Mouse (Mus musculus): ENCODE results near the gene Atf7ip. TPM values are rescaled to one million over a fixed set of nuclear protein-coding genes. Genes with fewer than 3 reads are reported as not detected.
"Not testable (repeated sequence)": the region's sequence is repeated elsewhere in the genome, so short reads cannot be mapped to it uniquely, and the experiment has no call there.

Atf7ip gene
- total RNA-seq (2017) = 72.9 and 86.2 TPM in 2 replicates

GRCm38 (mm10) chr6:136505867-136506266 is at the start of gene Atf7ip:
TSS of gene Atf7ip (plus strand) at chr6:136506167.
- ATAC-seq (replicated peaks; ENCODE audit: low read depth, poor library complexity, severe bottlenecking) = not testable (repeated sequence)

GRCm38 (mm10) chr6:136456302-136456701 is 49.7 kb upstream of the Atf7ip start:
- ATAC-seq (replicated peaks; ENCODE audit: low read depth, poor library complexity, severe bottlenecking) = no peak

GRCm38 (mm10) chr6:136459156-136459555 is 46.8 kb upstream of the Atf7ip start:
- no peak for ATAC-seq (replicated peaks; ENCODE audit: low read depth, poor library complexity, severe bottlenecking)

GRCm38 (mm10) chr6:136463491-136463890 is 42.5 kb upstream of the Atf7ip start:
- 0 out of 2 replicates have a peak, but pooled peaks have one; percentile 10 for ATAC-seq (replicated peaks; ENCODE audit: low read depth, poor library complexity, severe bottlenecking)

GRCm38 (mm10) chr6:136464121-136464621 is 41.8 kb upstream of the Atf7ip start:
- no peak for ATAC-seq (replicated peaks; ENCODE audit: low read depth, poor library complexity, severe bottlenecking)

- no peak for ATAC-seq (replicated peaks; ENCODE audit: low read depth, poor library complexity, severe bottlenecking)
These were observed 40.9 kb upstream of the Atf7ip start for GRCm38 (mm10) chr6:136465021-136465420.

GRCm38 (mm10) chr6:136465959-136466381 is 40.0 kb upstream of the Atf7ip start:
- peak; percentile 9; the same call in 1 of the 2 replicates for ATAC-seq (replicated peaks; ENCODE audit: low read depth, poor library complexity, severe bottlenecking)

GRCm38 (mm10) chr6:136466956-136467750 is 38.8 kb upstream of the Atf7ip start:
- no peak for ATAC-seq (replicated peaks; ENCODE audit: low read depth, poor library complexity, severe bottlenecking)

GRCm38 (mm10) chr6:136467837-136468236 is 38.1 kb upstream of the Atf7ip start:
- no peak for ATAC-seq (replicated peaks; ENCODE audit: low read depth, poor library complexity, severe bottlenecking)

GRCm38 (mm10) chr6:136468401-136468912 is 37.5 kb upstream of the Atf7ip start:
- ATAC-seq (replicated peaks; ENCODE audit: low read depth, poor library complexity, severe bottlenecking) = peak; percentile 70

- ATAC-seq (replicated peaks; ENCODE audit: low read depth, poor library complexity, severe bottlenecking) = no peak
These were observed 36.8 kb upstream of the Atf7ip start for GRCm38 (mm10) chr6:136468974-136469792.

GRCm38 (mm10) chr6:136469807-136470206 is 36.2 kb upstream of the Atf7ip start:
- ATAC-seq (replicated peaks; ENCODE audit: low read depth, poor library complexity, severe bottlenecking) = no peak

- ATAC-seq (replicated peaks; ENCODE audit: low read depth, poor library complexity, severe bottlenecking) = peak; percentile 28
These were observed 35.4 kb upstream of the Atf7ip start for GRCm38 (mm10) chr6:136470321-136471230.

GRCm38 (mm10) chr6:136471601-136472000 is 34.4 kb upstream of the Atf7ip start:
- no peak for ATAC-seq (replicated peaks; ENCODE audit: low read depth, poor library complexity, severe bottlenecking)

- ATAC-seq (replicated peaks; ENCODE audit: low read depth, poor library complexity, severe bottlenecking) = no peak
These were observed 33.2 kb upstream of the Atf7ip start for GRCm38 (mm10) chr6:136472779-136473178.

- peak; percentile 50 for ATAC-seq (replicated peaks; ENCODE audit: low read depth, poor library complexity, severe bottlenecking)
These were observed 32.4 kb upstream of the Atf7ip start for GRCm38 (mm10) chr6:136473472-136474129.

- ATAC-seq (replicated peaks; ENCODE audit: low read depth, poor library complexity, severe bottlenecking) = no peak
These were observed 30.7 kb upstream of the Atf7ip start for GRCm38 (mm10) chr6:136475171-136475860.

GRCm38 (mm10) chr6:136477878-136478277 is 28.1 kb upstream of the Atf7ip start:
- ATAC-seq (replicated peaks; ENCODE audit: low read depth, poor library complexity, severe bottlenecking) = no peak
